In genomic region chr7:27397048-27397949, GRCm38 (mm10) we compare ENCODE assay signal across 8 mouse cellular contexts. TPM values are rescaled to one million over a fixed set of nuclear protein-coding genes. Genes with fewer than 3 reads are reported as not detected.
A peak's percentile ranks its signal among the peaks of the same experiment; 100 is the strongest.
DNase-seq lines count a peak whose midpoint lies in the region; ATAC-seq and TF ChIP-seq lines count a peak whose summit lies in the region.

No protein-coding gene starts in this region.

- H3ac ChIP-seq in C2C12 (ENCODE audit: control insufficient read depth, insufficient read length, low read depth), result no peak overlapping the region

- H3K27me3 ChIP-seq in C2C12 (ENCODE audit: control insufficient read depth, insufficient read depth, insufficient read length) (peaks cover 23% of the 10 kb centered on the region), G1E (ENCODE audit: insufficient read depth, low read length) (peaks cover 47% of the 10 kb centered on the region)
- H3K27me3 ChIP-seq in lung, embryonic 16.5 days (ENCODE audit: control insufficient read depth, insufficient read depth, low read depth, low read length), result peaks cover 55% of the 10 kb centered on the region

- ATAC-seq in G1E (ENCODE audit: extremely low read depth, insufficient number of reproducible peaks, low FRiP score, poor library complexity, severe bottlenecking), result 0 out of 2 replicates have a peak, but pooled peaks have one; percentile 40
- ATAC-seq in lung, embryonic 16.5 days (ENCODE audit: low read depth), result peak; percentile 61

- H3K4me1 ChIP-seq in G1E (ENCODE audit: insufficient read depth, low read depth, low read length), result peaks cover 17% of the 10 kb centered on the region
- no peaks in the 10 kb centered on the region for H3K4me1 ChIP-seq in lung, embryonic 16.5 days (replicated peaks; ENCODE audit: control insufficient read depth, insufficient read depth, low read length)

- intact Hi-C loops in heart, postnatal 14 days (cut with DNase I), result no loop called here

- DNase-seq in G1E (ENCODE audit: low spot score), result peak; percentile 64
- peak; percentile 78 for DNase-seq in embryo, embryonic 11 days
- DNase-seq in heart, postnatal 14 days, result peak; percentile 36 to 50
- peak; percentile 79 for DNase-seq in layer of hippocampus, adult 9-11 months
- peak; percentile 86 for DNase-seq in retina, postnatal 1 day
- DNase-seq in spleen, postnatal 36 days (ENCODE audit: low spot score in 2 of 2), result no peak

- H3K79me2 ChIP-seq in C2C12 (ENCODE audit: control insufficient read depth, insufficient read depth), result no peaks in the 10 kb centered on the region

- TF ChIP-seq CTCF in C2C12 (IDR thresholded peaks at IDR 0.05; ENCODE audit: control insufficient read depth, insufficient read depth, insufficient read length) (peak; percentile 63), G1E (IDR thresholded peaks at IDR 0.05; ENCODE audit: low read depth, low read length) (peak; percentile 73)

- H3K4me2 ChIP-seq in lung, embryonic 16.5 days (ENCODE audit: low read depth, low read length), result no peak overlapping the region

- H3K79me3 ChIP-seq in C2C12 (ENCODE audit: low read depth), result no peaks in the 10 kb centered on the region

- WGBS in lung, embryonic 16.5 days, result 12% methylated on average over 26 of the region's 26 CpGs

- no peaks in the 10 kb centered on the region for H3K9me3 ChIP-seq in G1E (replicated peaks)
- H3K9me3 ChIP-seq in lung, embryonic 16.5 days (ENCODE audit: control insufficient read depth, low read length), result no peaks in the 10 kb centered on the region

- H3K4me3 ChIP-seq in C2C12 (ENCODE audit: insufficient read depth, poor library complexity, severe bottlenecking) (no peak overlapping the region), G1E (ENCODE audit: low read depth, low read length) (no peak overlapping the region; the same call in 1 of the 2 replicates)
- H3K4me3 ChIP-seq in lung, embryonic 16.5 days (ENCODE audit: low read length), result no peak overlapping the region

- H3K36me3 ChIP-seq in C2C12 (ENCODE audit: control insufficient read depth, insufficient read depth), result no peaks in the 10 kb centered on the region
- H3K36me3 ChIP-seq in G1E (replicated peaks), result no peaks in the 10 kb centered on the region
- no peaks in the 10 kb centered on the region for H3K36me3 ChIP-seq in lung, embryonic 16.5 days (ENCODE audit: control insufficient read depth, insufficient read depth, low read length)

- H3K9ac ChIP-seq in lung, embryonic 16.5 days (ENCODE audit: low read length), result no peak overlapping the region

- no peak overlapping the region for H3K27ac ChIP-seq in lung, embryonic 16.5 days (ENCODE audit: low read length)

TF ChIP-seq in C2C12, 6 proteins besides CTCF, POLR2A, EP300 and RAD21:
- TF ChIP-seq USF1 (IDR thresholded peaks at IDR 0.05; ENCODE audit: low read depth) (peak; percentile 21), MYOG (IDR thresholded peaks at IDR 0.05; ENCODE audit: control insufficient read depth, extremely low read depth, insufficient read length) (no peak), FOSL1 (IDR thresholded peaks at IDR 0.05; ENCODE audit: insufficient read depth, low read length, poor library complexity, severe bottlenecking) (no peak)

RNA-seq across cellular contexts. Expression of gene Gm20479, which starts 40.1 kb away (rescaled TPM):
- polyA plus RNA-seq in C2C12 (2012; fragmentation: generic; extraction: Trizol) (not detected), G1E (2012) (1.2 and 1.4 TPM in 2 replicates)
- total RNA-seq in G1E (2014; fragmentation: Nextera tagmentation) (not detected in 2 replicates), G1E (2017) (1.3 TPM in 1 of 2 replicates, not detected in the other)
- total RNA-seq in heart, postnatal 14 days (2021), result under 1 TPM in 1 of 2 experiments, not detected in 1; 0.76 TPM
- polyA plus RNA-seq in lung, embryonic 16.5 days (2015; fragmentation: Nextera tagmentation; extraction: Ambion mirVana), result 0.52 and 1.1 TPM in 2 replicates

RNA-seq across cellular contexts. Expression of gene Shkbp1, which starts 41.5 kb away (rescaled TPM):
- polyA plus RNA-seq in C2C12 (2012; fragmentation: generic; extraction: Trizol) (27.6 TPM), G1E (2012) (218 and 220 TPM in 2 replicates)
- total RNA-seq in G1E (2014; fragmentation: Nextera tagmentation) (89.8 and 111 TPM in 2 replicates), G1E (2017) (27.4 and 29.5 TPM in 2 replicates)
- 1 to 10 TPM; 8.6 to 9.7 TPM for total RNA-seq in heart, postnatal 14 days (2021)
- 43.6 and 46.2 TPM in 2 replicates for polyA plus RNA-seq in lung, embryonic 16.5 days (2015; fragmentation: Nextera tagmentation; extraction: Ambion mirVana)

RNA-seq across cellular contexts. Expression of gene Sptbn4, which starts 50.2 kb away (rescaled TPM):
- polyA plus RNA-seq in C2C12 (2012; fragmentation: generic; extraction: Trizol) (0.25 TPM), G1E (2012) (0.91 and 1.1 TPM in 2 replicates)
- total RNA-seq in G1E (2014; fragmentation: Nextera tagmentation) (0.92 and 2.9 TPM in 2 replicates), G1E (2017) (1.1 and 1.2 TPM in 2 replicates)
- total RNA-seq in heart, postnatal 14 days (2021), result under 1 TPM; 0.14 to 0.20 TPM
- 0.29 and 0.41 TPM in 2 replicates for polyA plus RNA-seq in lung, embryonic 16.5 days (2015; fragmentation: Nextera tagmentation; extraction: Ambion mirVana)

RNA-seq across cellular contexts. Expression of gene Blvrb, which starts 50.5 kb away (rescaled TPM):
- polyA plus RNA-seq in C2C12 (2012; fragmentation: generic; extraction: Trizol), result 78.4 TPM
- total RNA-seq in G1E (2014; fragmentation: Nextera tagmentation), result 438 and 479 TPM in 2 replicates
- 212 and 254 TPM in 2 replicates for total RNA-seq in G1E (2017)
- 394 and 460 TPM in 2 replicates for polyA plus RNA-seq in G1E (2012)
- total RNA-seq in heart, postnatal 14 days (2021), result 10 to 100 TPM; 34.3 to 34.9 TPM
- polyA plus RNA-seq in lung, embryonic 16.5 days (2015; fragmentation: Nextera tagmentation; extraction: Ambion mirVana), result 58.3 and 75.9 TPM in 2 replicates

RNA-seq across cellular contexts. Expression of gene Ltbp4, which starts 59.8 kb away (rescaled TPM):
- 22.9 TPM for polyA plus RNA-seq in C2C12 (2012; fragmentation: generic; extraction: Trizol)
- total RNA-seq in G1E (2014; fragmentation: Nextera tagmentation), result 0.39 and 9.1 TPM in 2 replicates
- total RNA-seq in G1E (2017), result 0.06 and 0.16 TPM in 2 replicates
- 1.0 and 1.5 TPM in 2 replicates for polyA plus RNA-seq in G1E (2012)
- 100 to 1,000 TPM; 354 to 358 TPM for total RNA-seq in heart, postnatal 14 days (2021)
- polyA plus RNA-seq in lung, embryonic 16.5 days (2015; fragmentation: Nextera tagmentation; extraction: Ambion mirVana), result 107 and 127 TPM in 2 replicates

Comparison
In these comparisons a context has a peak if more than half of its experiments do, and no peak if none do; other contexts are left out.
1. DNase-seq: peak in G1E (single experiment), embryo, embryonic 11 days (single experiment), heart, postnatal 14 days (2 of 2), layer of hippocampus, adult 9-11 months (single experiment) and retina, postnatal 1 day (single experiment); none in spleen, postnatal 36 days (0 of 2).